Mouse (Mus musculus): Measurements from ENCODE around the gene Pdlim5. TPM values are rescaled to one million over a fixed set of nuclear protein-coding genes. Genes with fewer than 3 reads are reported as not detected.

Gene Pdlim5
- polyA plus RNA-seq, 1 experiment from 2014 or later = 9.4 TPM

DNA sequence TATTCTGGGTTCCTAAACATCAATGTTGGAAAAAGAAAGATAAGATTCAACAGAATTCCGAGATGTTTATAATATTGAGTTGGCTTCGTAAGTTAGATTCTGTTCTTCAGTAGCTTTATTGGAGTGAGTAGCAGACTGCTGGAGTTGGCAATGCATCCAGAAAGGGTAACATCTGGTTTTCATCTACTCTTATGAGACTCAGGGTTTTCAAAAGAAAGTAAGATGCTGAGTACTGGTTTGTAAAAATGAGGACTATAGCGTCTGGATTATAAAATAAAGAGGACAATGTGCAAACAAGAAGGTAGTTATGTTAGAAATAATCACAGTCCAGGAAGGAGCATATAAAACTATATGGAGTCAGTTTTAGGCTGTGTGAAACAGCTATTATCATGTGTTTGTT is 45.0 kb downstream of the Pdlim5 start:
- H3K9ac ChIP-seq (replicated peaks) = no peak overlapping the region
- H3K4me1 ChIP-seq (ENCODE audit: insufficient read depth) = peaks cover 4% of the 10 kb centered on the region; the same call in 1 of the 2 replicates
- 84% methylated on average over 3 of the region's 3 CpGs for WGBS (ENCODE audit: insufficient replicate concordance)
- H3K9me3 ChIP-seq (ENCODE audit: low read length) = no peaks in the 10 kb centered on the region
- H3K4me3 ChIP-seq (ENCODE audit: low read depth, low read length) = no peak overlapping the region
- TF ChIP-seq CTCF (IDR thresholded peaks at IDR 0.05; ENCODE audit: low read depth) (no peak), EP300 (IDR thresholded peaks at IDR 0.05; ENCODE audit: low read depth) (no peak)
- ATAC-seq = no peak
- H3K27me3 ChIP-seq (ENCODE audit: insufficient read depth, low read length) = no peaks in the 10 kb centered on the region
- H3K27ac ChIP-seq (ENCODE audit: low read depth) = no peak overlapping the region
- no peak for DNase-seq
- no peak overlapping the region for H3K4me2 ChIP-seq (ENCODE audit: low read depth, low read length)
- H3K36me3 ChIP-seq (replicated peaks; ENCODE audit: insufficient read depth, low read length) = no peaks in the 10 kb centered on the region

DNA sequence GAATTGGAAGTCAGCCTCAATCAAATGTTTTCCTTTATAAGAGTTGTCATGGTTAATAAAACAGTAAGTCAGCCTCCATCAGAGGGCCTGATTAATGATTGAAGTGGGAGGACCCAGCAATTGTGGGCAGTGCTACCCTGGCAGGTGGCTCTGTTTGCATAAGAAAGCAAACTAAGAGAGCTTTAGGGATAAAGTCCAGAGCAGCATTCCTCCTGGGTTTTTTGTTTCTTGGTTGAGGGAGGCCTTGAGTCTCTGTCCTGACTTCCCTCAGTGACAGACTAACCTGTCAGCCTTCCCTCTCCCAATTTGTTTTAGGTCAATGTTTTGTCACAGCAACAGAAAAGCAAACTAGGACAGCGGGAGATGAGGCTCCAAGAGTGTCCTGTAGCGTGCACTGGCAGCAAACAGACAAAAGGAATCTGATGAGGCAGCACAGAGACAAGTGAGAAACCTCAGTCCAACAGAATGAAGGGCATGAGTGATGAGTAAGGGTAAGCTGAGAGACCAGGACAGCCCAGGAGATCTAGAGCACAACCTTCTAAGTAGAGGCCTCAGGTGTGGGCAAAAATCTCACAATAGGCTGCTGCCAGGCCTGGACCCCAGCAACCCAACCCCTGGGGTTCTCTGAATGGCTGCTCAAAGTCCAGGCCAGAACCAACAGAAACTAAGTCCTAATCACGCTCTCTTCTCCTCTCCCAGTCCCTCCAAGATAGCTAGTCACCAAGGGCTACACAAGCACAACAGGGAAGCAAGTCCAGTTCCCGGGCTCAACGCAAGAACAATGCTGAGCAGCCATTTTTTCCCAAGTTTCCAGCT is 46.5 kb downstream of the Pdlim5 start:
- Histone ChIP-seq H3K27ac (ENCODE audit: low read depth) (peak overlapping the region; percentile 58), H3K4me2 (ENCODE audit: low read depth, low read length) (no peak overlapping the region), H3K27me3 (ENCODE audit: insufficient read depth, low read length) (no peaks in the 10 kb centered on the region), H3K36me3 (replicated peaks; ENCODE audit: insufficient read depth, low read length) (no peaks in the 10 kb centered on the region), H3K9me3 (ENCODE audit: low read length) (no peaks in the 10 kb centered on the region), H3K4me1 (ENCODE audit: insufficient read depth) (peaks cover 4% of the 10 kb centered on the region; the same call in 1 of the 2 replicates), H3K9ac (replicated peaks) (no peak overlapping the region), H3K4me3 (ENCODE audit: low read depth, low read length) (no peak overlapping the region)
- WGBS (ENCODE audit: insufficient replicate concordance) = 67% methylated on average over 5 of the region's 5 CpGs
- no peak for DNase-seq
- TF ChIP-seq CTCF (IDR thresholded peaks at IDR 0.05; ENCODE audit: low read depth) = no peak
- no peak for TF ChIP-seq EP300 (IDR thresholded peaks at IDR 0.05; ENCODE audit: low read depth)
- peak; percentile 81 for ATAC-seq

DNA sequence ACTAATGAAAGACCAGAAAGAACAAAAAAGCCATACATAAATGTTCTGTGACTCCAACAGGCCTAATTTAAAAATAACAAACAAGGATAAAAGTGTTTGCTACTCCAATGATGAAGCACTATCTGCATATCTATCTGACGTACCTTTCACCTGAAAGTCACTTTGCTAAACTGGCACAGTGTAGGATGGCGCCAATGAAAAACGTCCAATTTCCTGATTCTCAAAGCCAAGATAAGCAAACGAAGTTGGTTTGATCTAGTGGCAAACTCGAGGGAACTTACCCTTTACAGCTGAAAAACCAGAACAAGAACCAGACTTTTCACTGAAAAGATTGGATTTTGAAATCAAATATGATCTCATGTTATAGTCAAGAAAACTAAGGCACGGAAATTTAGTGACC is 49.2 kb downstream of the Pdlim5 start:
- WGBS (ENCODE audit: insufficient replicate concordance) = 63% methylated on average over 6 of the region's 6 CpGs
- DNase-seq (no peak), ATAC-seq (no peak)
- no peaks in the 10 kb centered on the region for H3K9me3 ChIP-seq (ENCODE audit: low read length)
- H3K4me1 ChIP-seq (ENCODE audit: insufficient read depth) = peaks cover 4% of the 10 kb centered on the region; the same call in 1 of the 2 replicates
- no peaks in the 10 kb centered on the region for H3K36me3 ChIP-seq (replicated peaks; ENCODE audit: insufficient read depth, low read length)
- H3K4me3 ChIP-seq (ENCODE audit: low read depth, low read length) = no peak overlapping the region
- no peak overlapping the region for H3K9ac ChIP-seq (replicated peaks)
- no peak for TF ChIP-seq EP300 (IDR thresholded peaks at IDR 0.05; ENCODE audit: low read depth)
- TF ChIP-seq CTCF (IDR thresholded peaks at IDR 0.05; ENCODE audit: low read depth) = no peak
- no peaks in the 10 kb centered on the region for H3K27me3 ChIP-seq (ENCODE audit: insufficient read depth, low read length)
- no peak overlapping the region for H3K27ac ChIP-seq (ENCODE audit: low read depth)
- no peak overlapping the region for H3K4me2 ChIP-seq (ENCODE audit: low read depth, low read length)

DNA sequence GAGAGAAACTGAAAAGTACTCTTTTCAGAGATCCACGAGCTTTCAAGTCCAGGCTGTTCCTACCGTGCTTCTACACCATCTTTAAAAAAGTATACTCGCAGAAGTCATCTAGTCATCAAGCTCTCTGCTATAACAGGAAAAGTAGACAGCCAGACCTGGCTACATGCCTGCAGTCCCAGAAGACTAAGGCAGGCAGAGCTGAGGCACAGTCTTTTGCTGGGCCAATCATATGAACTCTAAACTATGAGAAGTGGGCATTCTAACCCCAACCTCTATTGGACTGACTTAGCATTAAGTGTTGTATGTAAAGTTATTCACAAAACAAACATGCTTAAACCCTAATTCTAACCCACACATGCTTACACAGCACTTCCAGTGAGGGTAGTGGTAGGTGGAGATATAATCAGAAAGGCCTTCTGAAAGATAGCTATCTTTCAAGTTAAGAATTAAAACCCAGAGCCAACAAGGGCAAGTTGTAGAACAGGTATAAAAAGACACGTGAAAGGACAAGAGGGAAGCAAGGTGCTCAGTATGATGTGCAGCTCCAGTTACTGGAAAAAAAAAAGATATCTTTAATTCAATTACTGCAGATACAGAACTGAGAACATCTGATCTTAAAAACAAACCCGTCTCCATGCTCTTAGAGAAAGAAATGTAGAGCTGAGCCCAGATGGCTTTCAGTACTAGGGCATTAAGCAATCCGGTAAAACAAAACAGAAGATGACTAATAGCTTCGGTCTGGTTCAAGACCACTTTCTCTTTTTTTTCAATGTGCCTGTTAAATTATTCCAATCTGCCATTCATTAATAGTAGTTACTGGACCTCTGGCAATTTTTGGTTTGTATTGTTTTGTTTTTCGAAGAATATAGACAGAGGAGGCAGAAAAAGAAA is 50.0 kb downstream of the Pdlim5 start:
- H3K27ac ChIP-seq (ENCODE audit: low read depth) = no peak overlapping the region
- no peaks in the 10 kb centered on the region for H3K9me3 ChIP-seq (ENCODE audit: low read length)
- H3K4me3 ChIP-seq (ENCODE audit: low read depth, low read length) = no peak overlapping the region
- TF ChIP-seq CTCF (IDR thresholded peaks at IDR 0.05; ENCODE audit: low read depth) (no peak), EP300 (IDR thresholded peaks at IDR 0.05; ENCODE audit: low read depth) (no peak)
- no peak overlapping the region for H3K9ac ChIP-seq (replicated peaks)
- H3K4me2 ChIP-seq (ENCODE audit: low read depth, low read length) = no peak overlapping the region
- ATAC-seq = no peak
- DNase-seq = no peak
- no peaks in the 10 kb centered on the region for H3K27me3 ChIP-seq (ENCODE audit: insufficient read depth, low read length)
- peaks cover 4% of the 10 kb centered on the region; the same call in 1 of the 2 replicates for H3K4me1 ChIP-seq (ENCODE audit: insufficient read depth)
- WGBS (ENCODE audit: insufficient replicate concordance) = 75% methylated on average over 8 of the region's 8 CpGs
- no peaks in the 10 kb centered on the region for H3K36me3 ChIP-seq (replicated peaks; ENCODE audit: insufficient read depth, low read length)

DNA sequence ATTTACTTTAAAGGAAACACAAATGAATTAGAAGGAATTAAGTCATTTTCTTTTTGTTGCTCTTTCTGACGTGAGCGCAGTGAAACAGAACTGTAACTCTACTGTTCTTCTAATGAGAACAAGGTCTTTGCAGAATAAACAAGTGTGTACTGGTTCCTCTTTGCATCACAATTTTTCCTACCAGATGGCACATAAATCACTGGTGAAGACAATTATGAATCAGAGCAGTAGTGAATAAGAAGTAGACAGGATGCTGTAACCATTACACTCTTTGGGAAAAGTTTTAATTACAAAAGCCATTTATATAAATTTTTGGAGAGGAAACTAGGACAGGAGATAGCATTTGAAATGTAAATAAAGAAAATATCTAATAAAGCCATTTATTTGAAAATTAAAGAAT is 51.7 kb downstream of the Pdlim5 start:
- Histone ChIP-seq H3K4me1 (ENCODE audit: insufficient read depth) (peaks cover 3% of the 10 kb centered on the region), H3K4me3 (ENCODE audit: low read depth, low read length) (no peak overlapping the region), H3K36me3 (replicated peaks; ENCODE audit: insufficient read depth, low read length) (no peaks in the 10 kb centered on the region), H3K9me3 (ENCODE audit: low read length) (no peaks in the 10 kb centered on the region), H3K9ac (replicated peaks) (no peak overlapping the region), H3K27me3 (ENCODE audit: insufficient read depth, low read length) (no peaks in the 10 kb centered on the region), H3K27ac (ENCODE audit: low read depth) (no peak overlapping the region), H3K4me2 (ENCODE audit: low read depth, low read length) (no peak overlapping the region)
- no peak for ATAC-seq
- no peak for DNase-seq
- WGBS (ENCODE audit: insufficient replicate concordance) = 84% methylated on average over 2 of the region's 2 CpGs
- no peak for TF ChIP-seq EP300 (IDR thresholded peaks at IDR 0.05; ENCODE audit: low read depth)
- no peak for TF ChIP-seq CTCF (IDR thresholded peaks at IDR 0.05; ENCODE audit: low read depth)

DNA sequence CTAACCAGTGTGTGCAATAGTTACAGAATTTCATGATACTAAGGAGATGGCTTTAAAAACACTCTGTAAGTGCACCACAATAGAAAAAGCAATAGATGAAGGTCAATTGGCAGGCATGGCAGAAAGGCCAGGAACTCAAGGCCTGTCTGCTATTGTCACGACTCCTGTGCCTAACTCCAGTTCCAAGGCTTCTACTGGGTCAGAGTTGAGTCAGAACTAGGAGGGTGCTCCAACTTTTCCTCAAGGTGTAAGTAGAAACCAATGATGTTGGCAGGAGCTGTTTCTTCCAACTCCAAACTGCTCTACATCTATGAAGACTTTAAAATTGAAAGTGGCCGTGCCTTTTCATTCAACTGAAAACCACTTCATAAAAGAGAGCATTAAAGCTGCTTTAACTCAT is 54.8 kb downstream of the Pdlim5 start:
- no peak overlapping the region for H3K9ac ChIP-seq (replicated peaks)
- DNase-seq = no peak
- H3K4me1 ChIP-seq (ENCODE audit: insufficient read depth) = peaks cover 3% of the 10 kb centered on the region
- ATAC-seq = no peak
- no peaks in the 10 kb centered on the region for H3K36me3 ChIP-seq (replicated peaks; ENCODE audit: insufficient read depth, low read length)
- H3K27me3 ChIP-seq (ENCODE audit: insufficient read depth, low read length) = no peaks in the 10 kb centered on the region
- WGBS (ENCODE audit: insufficient replicate concordance) = 67% methylated on average over 2 of the region's 2 CpGs
- H3K9me3 ChIP-seq (ENCODE audit: low read length) = no peaks in the 10 kb centered on the region
- no peak overlapping the region for H3K4me2 ChIP-seq (ENCODE audit: low read depth, low read length)
- TF ChIP-seq CTCF (IDR thresholded peaks at IDR 0.05; ENCODE audit: low read depth) (no peak), EP300 (IDR thresholded peaks at IDR 0.05; ENCODE audit: low read depth) (no peak)
- 0 out of 2 replicates have a peak overlapping the region, but pooled peaks have one; percentile 12 for H3K27ac ChIP-seq (ENCODE audit: low read depth)
- H3K4me3 ChIP-seq (ENCODE audit: low read depth, low read length) = no peak overlapping the region

Measured in liver, postnatal 0 days (tissue).